Mouse (Mus musculus) limb, embryonic 12.5 days (tissue): ENCODE results near the gene Dnajc6. TPM values are rescaled to one million over a fixed set of nuclear protein-coding genes. Genes with fewer than 3 reads are reported as not detected.

Experiments used
- ATAC-seq: fragments of 200-750 bp; cut with Nextera tagmentation; 2 replicates; pipeline ENCODE4 v1.8.0; 2017; ENCODE audit warnings: low read depth, moderate TSS enrichment; ENCODE audit not compliant: insufficient number of reproducible peaks, insufficient read depth, low FRiP score, low TSS enrichment
- H3K27ac ChIP-seq: fragments of 300-500 bp; sonication (generic); 2 replicates; pipeline ENCODE4 v1.5.1; 2016; ENCODE audit warnings: mild to moderate bottlenecking, moderate library complexity
- H3K27me3 ChIP-seq: fragments of 300-500 bp; sonication (generic); 2 replicates; pipeline ENCODE4 v1.6.1; 2016; ENCODE audit warnings: mild to moderate bottlenecking, moderate library complexity
- H3K36me3 ChIP-seq: fragments of 300-500 bp; sonication (generic); 2 replicates; pipeline ENCODE4 v1.6.1; 2016; ENCODE audit warnings: mild to moderate bottlenecking, moderate library complexity
- H3K4me1 ChIP-seq: fragments of 300-500 bp; sonication (generic); replicated peaks from 2 replicates; pipeline ENCODE4 v1.6.1; 2016
- H3K4me2 ChIP-seq: fragments of 300-500 bp; sonication (generic); 2 replicates; pipeline ENCODE4 v1.6.1; 2016; ENCODE audit warnings: mild to moderate bottlenecking, moderate library complexity
- H3K4me3 ChIP-seq: fragments of 300-500 bp; sonication (generic); replicated peaks from 2 replicates; pipeline ENCODE4 v1.5.1; 2016; ENCODE audit warnings: mild to moderate bottlenecking
- H3K9ac ChIP-seq: fragments of 300-500 bp; sonication (generic); replicated peaks from 2 replicates; pipeline ENCODE4 v1.6.1; 2016; ENCODE audit warnings: mild to moderate bottlenecking, moderate library complexity
- H3K9me3 ChIP-seq: fragments of 300-500 bp; sonication (generic); 2 replicates; pipeline ENCODE4 v1.6.1; 2016; ENCODE audit warnings: mild to moderate bottlenecking, moderate library complexity
- WGBS: fragments of 180-500 bp; shearing (Covaris S2); methylation state at CpG from one replicate; pipeline ENCODE4 v1.1.7; 2016; 5-methylcytosine and 5-hydroxymethylcytosine counted together
- polyA plus RNA-seq: library from polyadenylated mRNA; unstranded; fragments of >200 nt; fragmentation: Nextera tagmentation; extraction: Ambion mirVana; gene quantifications from 2 replicates; pipeline ENCODE4 v1.2.1, GENCODE M21; 2016

Gene Dnajc6
- polyA plus RNA-seq, 1 experiment from 2014 or later, result 0.66 TPM

- no peak overlapping the region for H3K4me2 ChIP-seq
- no peak overlapping the region for H3K27ac ChIP-seq
- no peaks in the 10 kb centered on the region for H3K4me1 ChIP-seq
- 64% methylated on average over 9 of the region's 9 CpGs for WGBS
- H3K36me3 ChIP-seq, result peaks cover 34% of the 10 kb centered on the region
- no peak for ATAC-seq
- no peaks in the 10 kb centered on the region for H3K27me3 ChIP-seq
- H3K4me3 ChIP-seq, result no peak overlapping the region
- no peaks in the 10 kb centered on the region for H3K9me3 ChIP-seq
- no peak overlapping the region for H3K9ac ChIP-seq
These were observed 167.8 kb downstream of the Dnajc6 start for GRCm38 (mm10) chr4:101664160-101664750.

- H3K36me3 ChIP-seq, result peaks cover 28% of the 10 kb centered on the region
- no peak overlapping the region for H3K4me3 ChIP-seq
- WGBS, result 96% methylated on average over 4 of the region's 4 CpGs
- H3K4me1 ChIP-seq, result no peaks in the 10 kb centered on the region
- no peaks in the 10 kb centered on the region for H3K27me3 ChIP-seq
- H3K4me2 ChIP-seq, result no peak overlapping the region
- no peaks in the 10 kb centered on the region for H3K9me3 ChIP-seq
- H3K9ac ChIP-seq, result no peak overlapping the region
- no peak for ATAC-seq
- no peak overlapping the region for H3K27ac ChIP-seq
These were observed 168.3 kb downstream of the Dnajc6 start for GRCm38 (mm10) chr4:101664766-101665165.

GRCm38 (mm10) chr4:101669161-101669560, 172.7 kb downstream of the Dnajc6 start:
- no peak for ATAC-seq

GRCm38 (mm10) chr4:101669811-101670210, 173.4 kb downstream of the Dnajc6 start:
- no peak overlapping the region for H3K9ac ChIP-seq
- no peaks in the 10 kb centered on the region for H3K9me3 ChIP-seq
- no peaks in the 10 kb centered on the region for H3K27me3 ChIP-seq
- WGBS, result 82% methylated on average over 5 of the region's 5 CpGs
- H3K4me1 ChIP-seq, result no peaks in the 10 kb centered on the region
- no peaks in the 10 kb centered on the region for H3K36me3 ChIP-seq
- no peak for ATAC-seq
- no peak overlapping the region for H3K27ac ChIP-seq
- no peak overlapping the region for H3K4me2 ChIP-seq
- no peak overlapping the region for H3K4me3 ChIP-seq

More at GRCm38 (mm10) chr4:101669161-101669560, 172.7 kb downstream of the Dnajc6 start:
- no peaks in the 10 kb centered on the region for H3K9me3 ChIP-seq
- no peak overlapping the region for H3K4me2 ChIP-seq
- no peak overlapping the region for H3K27ac ChIP-seq
- no peaks in the 10 kb centered on the region for H3K4me1 ChIP-seq
- WGBS, result 62% methylated on average over 5 of the region's 5 CpGs
- no peaks in the 10 kb centered on the region for H3K36me3 ChIP-seq
- no peak overlapping the region for H3K4me3 ChIP-seq
- H3K27me3 ChIP-seq, result no peaks in the 10 kb centered on the region
- H3K9ac ChIP-seq, result no peak overlapping the region

- Histone ChIP-seq H3K36me3 (no peaks in the 10 kb centered on the region), H3K27ac (no peak overlapping the region), H3K9ac (no peak overlapping the region), H3K27me3 (no peaks in the 10 kb centered on the region), H3K9me3 (no peaks in the 10 kb centered on the region), H3K4me1 (no peaks in the 10 kb centered on the region), H3K4me2 (no peak overlapping the region), H3K4me3 (no peak overlapping the region)
- WGBS, result 78% methylated on average over 5 of the region's 5 CpGs
- ATAC-seq, result no peak
These were observed 178.3 kb downstream of the Dnajc6 start for GRCm38 (mm10) chr4:101674790-101675189.

- H3K9me3 ChIP-seq, result no peaks in the 10 kb centered on the region
- ATAC-seq, result no peak
- H3K4me1 ChIP-seq, result no peaks in the 10 kb centered on the region
- H3K36me3 ChIP-seq, result no peaks in the 10 kb centered on the region
- no peak overlapping the region for H3K9ac ChIP-seq
- no peak overlapping the region for H3K4me3 ChIP-seq
- 66% methylated on average over 4 of the region's 4 CpGs for WGBS
- no peak overlapping the region for H3K27ac ChIP-seq
- no peaks in the 10 kb centered on the region for H3K27me3 ChIP-seq
- no peak overlapping the region for H3K4me2 ChIP-seq
These were observed 179.3 kb downstream of the Dnajc6 start for GRCm38 (mm10) chr4:101675726-101676125.

- ATAC-seq, result no peak
- Histone ChIP-seq H3K27me3 (no peaks in the 10 kb centered on the region), H3K4me2 (no peak overlapping the region), H3K4me3 (no peak overlapping the region), H3K27ac (no peak overlapping the region), H3K36me3 (no peaks in the 10 kb centered on the region), H3K4me1 (no peaks in the 10 kb centered on the region), H3K9ac (no peak overlapping the region), H3K9me3 (no peaks in the 10 kb centered on the region)
- WGBS, result 89% methylated on average over 4 of the region's 4 CpGs
These were observed 186.2 kb downstream of the Dnajc6 start for GRCm38 (mm10) chr4:101682620-101683019.

- H3K36me3 ChIP-seq, result no peaks in the 10 kb centered on the region
- no peak overlapping the region for H3K4me3 ChIP-seq
- H3K4me1 ChIP-seq, result no peaks in the 10 kb centered on the region
- no peaks in the 10 kb centered on the region for H3K27me3 ChIP-seq
- H3K27ac ChIP-seq, result no peak overlapping the region
- WGBS, result 85% methylated on average over 3 of the region's 3 CpGs
- H3K9me3 ChIP-seq, result no peaks in the 10 kb centered on the region
- ATAC-seq, result no peak
- H3K4me2 ChIP-seq, result no peak overlapping the region
- no peak overlapping the region for H3K9ac ChIP-seq
These were observed 186.6 kb downstream of the Dnajc6 start for GRCm38 (mm10) chr4:101683086-101683485.

- Histone ChIP-seq H3K9ac (no peak overlapping the region), H3K4me3 (no peak overlapping the region), H3K36me3 (no peaks in the 10 kb centered on the region), H3K27me3 (no peaks in the 10 kb centered on the region), H3K27ac (no peak overlapping the region), H3K4me2 (no peak overlapping the region), H3K4me1 (no peaks in the 10 kb centered on the region), H3K9me3 (no peaks in the 10 kb centered on the region)
- no peak for ATAC-seq
- WGBS, result 65% methylated on average over 3 of the region's 3 CpGs
These were observed 188.4 kb downstream of the Dnajc6 start for GRCm38 (mm10) chr4:101684821-101685220.

GRCm38 (mm10) chr4:101686227-101686810, 189.9 kb downstream of the Dnajc6 start:
- no peak overlapping the region for H3K27ac ChIP-seq
- H3K9me3 ChIP-seq, result no peaks in the 10 kb centered on the region
- ATAC-seq, result no peak
- H3K4me1 ChIP-seq, result no peaks in the 10 kb centered on the region
- WGBS, result 82% methylated on average over 13 of the region's 13 CpGs
- H3K9ac ChIP-seq, result no peak overlapping the region
- no peaks in the 10 kb centered on the region for H3K36me3 ChIP-seq
- no peak overlapping the region for H3K4me3 ChIP-seq
- no peaks in the 10 kb centered on the region for H3K27me3 ChIP-seq
- no peak overlapping the region for H3K4me2 ChIP-seq

GRCm38 (mm10) chr4:101689241-101689640, 192.8 kb downstream of the Dnajc6 start:
- Histone ChIP-seq H3K4me1 (no peaks in the 10 kb centered on the region), H3K27ac (no peak overlapping the region), H3K36me3 (no peaks in the 10 kb centered on the region), H3K4me3 (no peak overlapping the region), H3K9ac (no peak overlapping the region), H3K27me3 (no peaks in the 10 kb centered on the region), H3K4me2 (no peak overlapping the region), H3K9me3 (no peaks in the 10 kb centered on the region)
- ATAC-seq, result no peak
- WGBS, result 75% methylated on average over 4 of the region's 4 CpGs

GRCm38 (mm10) chr4:101689645-101690044, 193.2 kb downstream of the Dnajc6 start:
- Histone ChIP-seq H3K27me3 (no peaks in the 10 kb centered on the region), H3K4me1 (no peaks in the 10 kb centered on the region), H3K27ac (no peak overlapping the region), H3K4me3 (no peak overlapping the region), H3K9ac (no peak overlapping the region), H3K36me3 (no peaks in the 10 kb centered on the region), H3K9me3 (no peaks in the 10 kb centered on the region), H3K4me2 (no peak overlapping the region)
- WGBS, result 81% methylated on average over 5 of the region's 5 CpGs
- ATAC-seq, result no peak
